ENCODE assay signal across 18 mouse cellular contexts in the genomic region with DNA sequence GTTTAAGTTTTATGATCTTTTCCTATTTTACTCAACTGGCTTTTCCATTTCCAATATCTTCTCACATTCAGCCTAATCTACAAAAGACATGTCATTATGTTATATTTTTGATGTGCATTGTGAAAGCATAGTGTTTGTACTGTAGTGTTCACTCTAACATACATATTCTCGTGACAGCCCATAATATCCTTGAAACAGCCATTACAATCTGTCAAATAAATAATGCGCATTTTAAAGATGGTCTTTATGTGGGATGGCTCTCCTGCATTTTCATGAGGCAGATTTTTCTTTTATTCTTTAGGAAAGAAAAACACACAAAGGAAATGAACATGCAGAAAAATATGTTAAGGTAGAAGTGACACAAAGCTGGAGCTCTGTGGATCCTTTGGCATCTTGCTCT.
"Had no signal": no experiment of that assay in that cellular context is flagged by ENCODE, and none has a peak within 500 bp of the region (broad histone marks: within the 10 kb centered on the region; RNA-seq: fewer than 3 reads in every experiment).

No protein-coding gene starts in this region.

- DNase-seq: kidney, adult 11 months; kidney, adult 9 months; kidney, postnatal 36 days; layer of hippocampus, adult 9-11 months; layer of hippocampus, postnatal 36 days; lung, embryonic 14.5 days; lung, postnatal 10 days; lung, postnatal 4 days; retina, postnatal 1 day; right cerebral cortex, postnatal 4 days; spleen, adult 18-20 months; thymus, adult 18-20 months; thymus, postnatal 14 days had no signal

- H3K9ac ChIP-seq: limb, embryonic 15.5 days; liver, embryonic 12.5 days; lung, embryonic 14.5 days; neural tube, embryonic 13.5 days had no signal

- ATAC-seq: liver, embryonic 12.5 days had no signal

- H3K9me3 ChIP-seq: limb, embryonic 15.5 days; liver, embryonic 12.5 days; neural tube, embryonic 13.5 days had no signal

- H3K4me2 ChIP-seq: limb, embryonic 15.5 days; liver, embryonic 12.5 days; lung, embryonic 14.5 days; neural tube, embryonic 13.5 days had no signal

- H3K4me1 ChIP-seq: limb, embryonic 15.5 days; liver, embryonic 12.5 days; neural tube, embryonic 13.5 days had no signal

- H3K4me3 ChIP-seq: limb, embryonic 15.5 days; liver, embryonic 12.5 days; myocyte; neural tube, embryonic 13.5 days had no signal

- H3K27ac ChIP-seq: kidney, postnatal 0 days; limb, embryonic 15.5 days; liver, embryonic 12.5 days; neural tube, embryonic 13.5 days had no signal

- H3K27me3 ChIP-seq: limb, embryonic 15.5 days; liver, embryonic 12.5 days; neural tube, embryonic 13.5 days had no signal

- H3K36me3 ChIP-seq: limb, embryonic 15.5 days; liver, embryonic 12.5 days; neural tube, embryonic 13.5 days had no signal
